Mouse (Mus musculus) activated CD4-positive, CD25-positive, alpha-beta regulatory T cell, adult 4 months (primary cell): ENCODE results near the gene C1ra. TPM values are rescaled to one million over a fixed set of nuclear protein-coding genes. Genes with fewer than 3 reads are reported as not detected.
"Not testable (repeated sequence)": the region's sequence is repeated elsewhere in the genome, so short reads cannot be mapped to it uniquely, and the experiment has no call there.

Experiments
- ATAC-seq: one replicate; pipeline ENCODE4 v1.8.0; 2017
- polyA plus RNA-seq, 2 experiments: library from polyadenylated mRNA; unstranded; fragments of 100-300 nt; shearing (Covaris generic); gene quantifications; one replicate each; pipeline ENCODE4 v1.2.1; 2017

Gene C1ra
- under 1 TPM in 1 of 2 experiments, not detected in 1; 0.57 TPM for polyA plus RNA-seq

DNA sequence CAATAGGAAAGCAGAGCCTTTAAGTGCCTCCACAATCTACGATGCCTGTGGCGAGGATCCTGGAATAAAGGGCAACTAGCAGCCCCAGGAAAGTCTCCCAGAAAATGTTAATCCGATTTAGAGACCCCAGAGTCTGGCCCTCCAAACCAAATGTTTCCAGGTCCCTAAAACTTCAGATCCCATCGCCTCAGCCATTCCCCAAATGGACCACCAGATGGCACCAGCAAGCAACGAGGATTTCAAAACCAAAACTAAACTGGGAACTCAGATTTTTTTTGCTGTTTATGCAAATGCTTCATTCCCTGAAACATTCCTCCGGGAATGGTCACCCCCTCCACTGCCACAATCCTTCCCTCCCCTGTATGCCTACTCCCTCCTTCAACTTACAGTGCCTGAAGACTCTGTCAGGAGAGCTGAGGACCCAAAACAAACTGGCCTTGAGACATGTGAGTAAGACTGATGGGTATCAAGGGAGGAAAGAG lies at the start of gene C1ra:
Gene C1ra (plus strand): TSS at position 51 of the 482 bp plus-strand sequence.
- no peak for ATAC-seq

DNA sequence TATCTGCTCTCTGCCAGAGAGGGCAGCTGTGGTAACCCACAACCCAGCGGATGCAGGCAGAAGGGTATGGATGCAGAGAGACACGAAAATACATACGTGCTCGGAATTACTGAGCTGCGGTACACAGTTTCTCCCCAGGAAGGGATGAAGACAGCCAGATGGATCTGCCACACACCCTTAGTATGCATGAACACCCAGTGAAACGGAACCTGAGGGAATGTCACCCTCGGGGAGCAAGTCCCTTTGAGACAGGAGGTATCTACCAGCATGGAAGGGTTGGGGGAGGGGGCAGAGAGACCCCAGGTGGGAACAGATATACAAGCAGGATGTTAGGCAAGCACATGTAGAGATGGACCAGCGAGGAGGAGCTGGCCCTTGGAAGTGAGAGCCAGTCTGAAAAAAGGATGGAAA lies 48.3 kb upstream of the C1ra start:
- no peak for ATAC-seq

DNA sequence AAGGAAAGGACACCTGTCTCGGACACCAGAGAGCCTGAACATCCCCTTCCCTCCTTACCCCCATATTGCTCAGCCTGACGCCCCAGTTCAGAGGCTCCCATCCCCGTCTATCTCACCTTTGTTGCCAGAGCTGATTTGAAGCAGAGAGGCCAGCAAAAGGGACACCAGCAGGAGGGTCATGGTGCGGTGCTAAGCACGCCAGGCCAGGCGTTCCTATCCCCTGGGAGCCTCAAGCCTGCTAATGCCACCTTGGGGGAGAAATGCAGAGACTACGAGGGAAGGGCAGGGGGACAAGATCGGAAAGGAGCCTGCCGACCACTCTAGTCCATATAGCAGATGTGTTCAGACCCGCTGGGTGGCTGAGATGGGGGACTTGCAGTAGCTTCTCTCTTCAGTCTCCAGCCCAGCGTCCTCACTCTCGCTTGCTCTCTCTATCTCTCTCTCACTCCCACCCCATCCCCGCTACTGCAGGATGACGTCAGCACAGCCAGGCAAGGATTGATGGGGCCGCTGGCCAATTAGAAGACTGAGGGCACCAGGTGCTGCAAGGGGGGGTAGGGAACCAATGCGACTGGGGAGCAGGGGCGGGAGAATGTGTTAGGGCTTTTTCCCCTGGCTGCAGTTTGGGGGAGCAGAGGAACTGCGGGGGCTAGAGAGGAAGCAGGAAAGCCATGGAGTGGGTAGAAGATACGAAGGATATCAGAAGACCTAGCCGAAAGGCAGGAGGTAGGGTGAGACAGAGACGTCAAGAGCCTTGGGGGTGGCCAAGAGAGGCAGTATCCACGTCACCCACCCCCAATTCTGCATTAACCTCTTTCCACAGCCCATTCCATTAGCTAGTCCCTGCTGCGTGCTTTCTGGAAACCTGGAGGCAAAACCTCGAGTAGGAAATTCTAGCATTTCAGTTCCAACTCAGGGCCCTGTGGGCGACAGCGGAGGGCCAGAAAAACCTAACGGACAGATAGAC lies 47.6 kb upstream of the C1ra start, which contains the start of gene Clstn3:
Gene Clstn3 (minus strand): TSS at position 490 of the 967 bp plus-strand sequence.
- no peak for ATAC-seq

GRCm38 (mm10) chr6:124465299-124465698 lies 46.9 kb upstream of the C1ra start:
- no peak for ATAC-seq

GRCm38 (mm10) chr6:124465729-124466128 lies 46.5 kb upstream of the C1ra start:
- ATAC-seq = no peak

GRCm38 (mm10) chr6:124471121-124471520 lies 41.1 kb upstream of the C1ra start:
- ATAC-seq = no peak

- not testable (repeated sequence) for ATAC-seq
Measured at GRCm38 (mm10) chr6:124471783-124472638, 40.2 kb upstream of the C1ra start.

GRCm38 (mm10) chr6:124472801-124473200 lies 39.4 kb upstream of the C1ra start:
- ATAC-seq = no peak

GRCm38 (mm10) chr6:124474621-124475020 lies 37.6 kb upstream of the C1ra start:
- ATAC-seq = no peak

- ATAC-seq = not testable (repeated sequence)
Measured at GRCm38 (mm10) chr6:124475335-124476075, 36.7 kb upstream of the C1ra start.

DNA sequence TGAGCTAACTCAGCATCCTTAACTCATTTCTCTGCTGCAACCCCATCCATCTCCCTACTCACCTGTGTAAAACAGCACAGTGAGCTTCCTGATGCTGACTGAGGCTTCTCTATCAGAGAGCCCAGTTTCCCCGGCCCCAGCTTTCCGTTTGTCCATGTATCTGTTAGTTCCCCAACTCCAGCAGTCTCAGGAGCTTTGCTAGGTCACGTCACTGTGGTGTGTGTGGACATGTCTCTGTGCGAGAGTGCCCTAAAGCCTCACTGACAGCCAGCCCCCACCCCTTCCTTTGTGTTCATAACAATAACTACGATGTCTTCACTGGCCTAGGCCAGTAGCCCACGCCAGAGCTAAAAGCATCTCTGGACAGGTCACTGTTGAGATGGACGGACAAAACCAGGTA lies 36.0 kb upstream of the C1ra start:
- no peak for ATAC-seq

DNA sequence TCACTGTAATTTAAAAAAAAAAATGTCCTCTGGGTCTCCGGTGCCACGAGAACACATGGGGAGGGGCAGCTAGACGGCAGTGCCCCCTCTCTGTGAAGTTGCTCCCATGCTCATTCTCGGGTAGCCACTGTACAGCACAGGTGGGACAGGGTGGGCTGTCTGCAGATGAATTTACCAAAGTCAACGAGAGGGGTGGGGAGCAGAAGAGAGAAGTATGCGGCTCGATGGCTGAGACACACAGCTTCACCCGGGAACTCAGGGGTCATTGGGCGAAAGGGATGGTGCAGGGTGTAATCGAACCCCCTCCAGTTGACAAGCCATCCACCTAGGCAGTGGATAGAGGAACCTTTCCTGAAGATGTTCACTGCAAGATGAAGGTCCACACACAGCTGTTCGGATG lies 35.4 kb upstream of the C1ra start:
- no peak for ATAC-seq

DNA sequence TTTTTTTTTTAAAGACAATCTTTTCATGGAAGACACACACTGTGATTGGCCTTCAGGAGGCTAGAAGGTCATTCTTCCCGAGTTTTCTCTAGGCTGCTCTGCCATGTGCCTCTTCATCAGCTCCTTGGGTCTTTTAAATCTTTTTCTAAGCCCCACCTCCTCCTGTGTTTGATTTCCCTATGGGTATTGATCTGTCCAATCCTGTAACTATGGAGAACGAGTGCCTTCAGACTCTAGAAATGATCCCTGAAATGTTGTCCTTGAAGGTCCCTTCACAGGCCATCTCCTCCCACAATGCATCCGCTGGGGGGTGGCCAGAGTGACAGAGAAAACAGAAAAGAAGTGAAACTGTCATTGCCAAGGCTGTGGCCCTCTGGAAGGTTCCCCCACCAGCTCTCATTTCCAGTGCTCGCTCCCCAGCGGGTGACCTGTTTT lies 35.0 kb upstream of the C1ra start:
- no peak for ATAC-seq

DNA sequence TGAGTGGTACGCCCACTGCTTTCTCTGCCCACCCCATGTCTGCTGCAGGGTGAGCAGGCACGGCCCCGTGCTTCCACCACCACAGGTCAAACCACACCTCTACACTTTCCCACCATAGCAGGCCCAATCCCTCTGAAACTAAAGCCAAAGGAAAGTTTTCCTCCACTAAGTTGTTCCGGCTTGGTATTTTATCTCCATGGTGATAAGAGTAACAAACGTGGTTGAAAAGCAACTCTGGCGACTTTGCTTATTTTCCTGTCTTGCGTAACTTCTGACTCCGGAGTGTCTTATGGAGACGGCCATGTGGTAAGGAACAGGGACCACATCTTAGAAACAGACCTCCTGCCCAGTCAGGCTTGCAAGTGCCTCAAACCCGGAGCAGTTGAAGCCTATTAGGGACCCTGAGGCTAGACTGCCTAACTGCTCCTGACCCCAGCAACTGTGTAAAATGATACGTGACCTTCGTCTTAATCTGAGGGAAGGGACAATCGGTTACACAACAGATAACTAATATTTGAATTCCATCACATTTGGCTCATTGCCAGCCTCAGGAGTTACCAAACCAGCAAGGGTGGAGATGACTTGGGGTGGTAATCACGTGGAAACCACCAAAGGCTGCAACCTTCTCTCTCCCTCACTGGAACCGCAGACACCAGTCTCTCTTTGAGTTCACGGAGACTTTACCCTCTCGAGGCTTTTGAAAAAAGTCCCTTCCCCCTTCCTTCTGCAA lies 34.1 kb upstream of the C1ra start:
- no peak for ATAC-seq

DNA sequence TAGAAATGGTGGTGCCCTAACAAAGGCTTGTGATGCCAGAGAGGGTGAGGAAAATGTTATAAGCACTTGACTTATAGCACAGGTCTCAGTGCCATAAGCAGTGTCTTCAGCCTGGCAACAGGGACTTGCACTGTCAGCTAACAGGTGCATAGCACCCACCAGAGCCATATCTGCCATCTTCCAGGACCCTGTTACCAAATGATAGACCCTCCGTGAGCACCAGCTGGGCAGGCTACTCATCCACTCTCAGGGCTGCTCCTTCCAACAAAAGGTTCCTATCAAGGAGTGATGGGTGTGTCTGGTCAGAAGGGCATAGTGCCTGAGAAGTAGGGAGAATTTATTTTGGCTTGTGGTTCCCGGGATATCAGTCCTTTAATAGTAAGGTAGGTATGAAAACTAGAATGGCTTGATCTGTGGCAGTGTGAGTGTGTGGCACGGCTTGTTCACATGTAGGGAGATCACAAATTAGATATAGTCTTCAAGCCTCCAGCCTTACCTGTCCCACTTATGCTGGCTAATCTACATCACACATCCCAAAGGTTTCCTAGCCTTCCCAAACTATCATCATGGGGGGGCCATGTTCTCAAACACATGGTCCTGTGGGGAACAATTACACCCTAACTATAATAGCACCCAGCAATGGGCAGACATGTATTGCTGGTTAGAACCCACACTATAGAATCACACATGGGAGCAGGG lies 33.2 kb upstream of the C1ra start:
- no peak for ATAC-seq

DNA sequence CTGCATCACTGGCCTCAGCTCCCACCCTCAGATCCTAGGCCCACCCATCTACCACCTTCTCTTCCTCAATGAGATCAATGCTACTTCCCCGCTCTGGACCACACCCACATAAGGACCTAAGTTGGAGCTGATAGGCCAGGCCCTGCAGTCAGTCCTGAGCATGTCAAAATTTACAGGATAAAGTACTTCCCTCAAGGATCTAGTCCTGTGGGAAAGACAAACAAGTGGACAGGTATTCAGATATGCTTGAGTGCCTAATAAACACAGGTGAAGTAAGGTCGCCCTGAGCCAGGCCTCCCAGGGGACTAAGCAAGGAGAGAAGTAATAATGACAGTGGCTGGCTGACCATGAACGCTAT lies 32.7 kb upstream of the C1ra start:
- no peak for ATAC-seq

- no peak for ATAC-seq
Measured at GRCm38 (mm10) chr6:124480295-124480694, 31.9 kb upstream of the C1ra start.

DNA sequence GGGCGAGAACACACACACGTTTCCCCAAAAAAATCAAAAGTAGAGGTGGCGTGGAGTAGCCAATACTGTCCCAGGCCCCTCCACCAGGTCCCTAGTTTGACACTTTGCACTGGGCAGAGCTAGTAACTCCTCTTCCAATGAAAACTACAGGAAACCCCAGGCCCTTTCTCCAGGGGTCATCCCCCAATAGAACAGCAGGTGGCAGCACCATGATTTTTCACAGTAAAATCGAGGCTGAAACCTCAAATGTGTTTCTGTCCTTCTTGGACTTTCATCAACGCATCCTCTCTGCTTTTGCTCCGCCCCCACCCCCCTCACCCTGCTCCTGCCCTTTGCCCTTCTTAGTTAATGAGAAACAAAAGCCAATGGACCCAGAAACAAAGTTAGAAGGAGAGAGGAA lies 30.6 kb upstream of the C1ra start:
- peak; percentile 57 for ATAC-seq

- not testable (repeated sequence) for ATAC-seq
Measured at GRCm38 (mm10) chr6:124483831-124484230, 28.4 kb upstream of the C1ra start.

DNA sequence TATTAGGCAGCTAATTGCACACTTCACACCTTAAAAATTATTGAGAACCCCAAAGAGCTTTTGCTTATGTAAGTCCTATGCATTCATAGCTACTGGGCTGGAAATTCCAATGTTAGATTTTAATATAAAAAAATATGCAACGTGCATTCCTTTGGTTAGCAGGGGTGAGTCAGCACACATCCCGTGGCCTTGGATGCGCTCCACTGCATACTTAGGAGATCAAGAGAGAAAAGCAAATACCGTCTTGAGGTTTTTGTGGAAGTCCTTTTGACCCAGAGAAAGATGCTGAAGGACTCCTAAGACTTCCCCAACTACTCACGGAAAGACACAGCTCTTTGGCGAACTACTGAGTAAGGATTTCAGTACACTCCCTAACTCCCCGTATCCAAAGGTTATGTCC lies 27.4 kb upstream of the C1ra start:
- ATAC-seq = no peak
